In the genomic region with DNA sequence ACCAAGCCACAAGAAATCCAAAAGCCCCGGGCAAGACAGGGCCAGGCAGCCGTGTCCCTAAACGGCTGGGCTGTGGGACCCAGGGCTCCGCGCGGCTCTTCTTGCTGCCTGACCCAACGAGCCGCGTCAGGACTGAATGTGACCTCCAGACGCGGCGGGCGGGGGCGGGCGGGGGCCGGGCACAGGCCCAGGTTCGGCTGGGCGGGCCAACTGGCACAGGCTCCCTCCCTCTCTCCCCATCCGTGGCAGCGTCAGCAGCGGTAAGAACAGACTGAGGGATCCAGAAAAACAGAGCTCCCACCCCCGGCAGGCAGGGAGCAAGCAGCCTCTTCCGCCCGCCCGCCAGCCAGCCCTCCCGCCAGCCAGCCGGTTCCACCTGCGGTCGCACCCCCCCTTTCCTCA, we compare ENCODE assay signal across 8 mouse cellular contexts. TPM values are rescaled to one million over a fixed set of nuclear protein-coding genes. Genes with fewer than 3 reads are reported as not detected.
DNase-seq lines count a peak whose midpoint lies in the region; ATAC-seq lines count a peak whose summit lies in the region.

No protein-coding gene starts in this region.

- no peak; the same call in 1 of the 2 replicates for ATAC-seq in cerebellum, adult (ENCODE audit: insufficient number of reproducible peaks, low FRiP score, low TSS enrichment)
- ATAC-seq in embryonic facial prominence, embryonic 13.5 days (ENCODE audit: insufficient number of reproducible peaks, insufficient read depth, low FRiP score, low TSS enrichment, low read depth): peak; percentile 7; the same call in 1 of the 2 replicates
- no peak for ATAC-seq in limb, embryonic 11.5 days (ENCODE audit: insufficient number of reproducible peaks, low FRiP score, low TSS enrichment, low read depth)
- 0 out of 2 replicates have a peak, but pooled peaks have one; percentile 20 for ATAC-seq in midbrain, embryonic 11.5 days (ENCODE audit: low FRiP score)

- H3K27ac ChIP-seq in embryonic facial prominence, embryonic 13.5 days: peak overlapping the region; percentile 78
- 0 out of 2 replicates have a peak overlapping the region, but pooled peaks have one; percentile 49 for H3K27ac ChIP-seq in limb, embryonic 11.5 days (replicated peaks; ENCODE audit: low read depth, low read length)
- H3K27ac ChIP-seq in midbrain, embryonic 11.5 days (ENCODE audit: low read depth, low read length): no peak overlapping the region

- peak overlapping the region; percentile 53 for H3K9ac ChIP-seq in embryonic facial prominence, embryonic 13.5 days
- H3K9ac ChIP-seq in limb, embryonic 11.5 days (ENCODE audit: low read length): peak overlapping the region; percentile 53
- peak overlapping the region; percentile 54 for H3K9ac ChIP-seq in midbrain, embryonic 11.5 days (ENCODE audit: low read length)

- no peaks in the 10 kb centered on the region for H3K9me3 ChIP-seq in embryonic facial prominence, embryonic 13.5 days
- no peaks in the 10 kb centered on the region for H3K9me3 ChIP-seq in limb, embryonic 11.5 days (ENCODE audit: control insufficient read depth, low read length)
- no peaks in the 10 kb centered on the region for H3K9me3 ChIP-seq in midbrain, embryonic 11.5 days (ENCODE audit: control insufficient read depth, low read length)

- peaks cover 63% of the 10 kb centered on the region for H3K4me1 ChIP-seq in embryonic facial prominence, embryonic 13.5 days
- H3K4me1 ChIP-seq in limb, embryonic 11.5 days (ENCODE audit: control insufficient read depth, insufficient read depth, low read length): peaks cover 55% of the 10 kb centered on the region
- peaks cover 39% of the 10 kb centered on the region for H3K4me1 ChIP-seq in midbrain, embryonic 11.5 days (ENCODE audit: control insufficient read depth, insufficient read depth, low read length)

- peak overlapping the region; percentile 57 for H3K4me2 ChIP-seq in embryonic facial prominence, embryonic 13.5 days
- peak overlapping the region; percentile 60 for H3K4me2 ChIP-seq in limb, embryonic 11.5 days (ENCODE audit: low read depth, severe bottlenecking)
- H3K4me2 ChIP-seq in midbrain, embryonic 11.5 days: peak overlapping the region; percentile 46

- 4% methylated on average over 26 of the region's 29 CpGs for WGBS in embryonic facial prominence, embryonic 13.5 days
- 1% methylated on average over 29 of the region's 29 CpGs for WGBS in limb, embryonic 11.5 days
- WGBS in midbrain, embryonic 11.5 days: 4% methylated on average over 25 of the region's 29 CpGs

- peak; percentile 68 for DNase-seq in cerebellum, adult 11 months
- DNase-seq in heart, adult 9 months (ENCODE audit: low spot score in 2 of 2): peak; percentile 79 to 86
- peak; percentile 72 to 79 for DNase-seq in kidney, adult 8-10 months
- DNase-seq in limb, embryonic 11.5 days (ENCODE audit: low spot score): peak; percentile 64
- DNase-seq in midbrain, embryonic 11.5 days (ENCODE audit: low spot score, missing footprints): no peak
- peak; percentile 64 for DNase-seq in splenic B cell, adult 2 months (ENCODE audit: low read depth, low spot score)

- peaks cover 4% of the 10 kb centered on the region; the same call in 1 of the 2 replicates for H3K27me3 ChIP-seq in embryonic facial prominence, embryonic 13.5 days
- H3K27me3 ChIP-seq in limb, embryonic 11.5 days (ENCODE audit: control insufficient read depth, insufficient read depth, low read length): no peaks in the 10 kb centered on the region
- H3K27me3 ChIP-seq in midbrain, embryonic 11.5 days (ENCODE audit: control insufficient read depth, insufficient read depth, low read length): no peaks in the 10 kb centered on the region
- no peaks in the 10 kb centered on the region for H3K27me3 ChIP-seq in splenic B cell, adult 2 months (ENCODE audit: control insufficient read depth, insufficient read depth, low read length, poor library complexity, severe bottlenecking)

- peak overlapping the region; percentile 31 for H3K4me3 ChIP-seq in embryonic facial prominence, embryonic 13.5 days
- peak overlapping the region; percentile 21 for H3K4me3 ChIP-seq in limb, embryonic 11.5 days (ENCODE audit: low read depth, low read length)
- H3K4me3 ChIP-seq in midbrain, embryonic 11.5 days (ENCODE audit: low read depth, low read length): peak overlapping the region; percentile 20

- H3K36me3 ChIP-seq in embryonic facial prominence, embryonic 13.5 days: peaks cover 58% of the 10 kb centered on the region
- peaks cover 4% of the 10 kb centered on the region; the same call in 1 of the 2 replicates for H3K36me3 ChIP-seq in limb, embryonic 11.5 days (ENCODE audit: control insufficient read depth, insufficient read depth, low read length)
- no peaks in the 10 kb centered on the region for H3K36me3 ChIP-seq in midbrain, embryonic 11.5 days (ENCODE audit: control insufficient read depth, insufficient read depth, low read length)
- 0 out of 2 replicates have a peak, but pooled peaks cover 2% of the 10 kb centered on the region for H3K36me3 ChIP-seq in splenic B cell, adult 2 months (ENCODE audit: control insufficient read depth, insufficient read depth, low read length, poor library complexity, severe bottlenecking)

RNA-seq across cellular contexts. Expression of a gene that starts 55.2 kb away (rescaled TPM):
- 24.8 and 34.6 TPM in 2 replicates for polyA plus RNA-seq in embryonic facial prominence, embryonic 13.5 days (2015; fragmentation: Nextera tagmentation; extraction: Ambion mirVana)
- 8.0 and 11.8 TPM in 2 replicates for polyA plus RNA-seq in limb, embryonic 11.5 days (2014; fragmentation: Nextera tagmentation; extraction: Ambion mirVana)
- 4.0 and 4.4 TPM in 2 replicates for polyA plus RNA-seq in midbrain, embryonic 11.5 days (2014; fragmentation: Nextera tagmentation; extraction: Ambion mirVana)

Comparison
In these comparisons a context has a peak if more than half of its experiments do, and no peak if none do; other contexts are left out.
1. ATAC-seq: peak in embryonic facial prominence, embryonic 13.5 days (single experiment) and midbrain, embryonic 11.5 days (single experiment); none in cerebellum, adult (single experiment) and limb, embryonic 11.5 days (single experiment).
2. Peak in every context shown above with its lines, with median percentiles within 50 percentile points of each other: H3K4me2 ChIP-seq, H3K4me3 ChIP-seq and H3K9ac ChIP-seq.